Mouse (Mus musculus): Measurements from ENCODE around the gene Cmip.

Cmip gene

DNA sequence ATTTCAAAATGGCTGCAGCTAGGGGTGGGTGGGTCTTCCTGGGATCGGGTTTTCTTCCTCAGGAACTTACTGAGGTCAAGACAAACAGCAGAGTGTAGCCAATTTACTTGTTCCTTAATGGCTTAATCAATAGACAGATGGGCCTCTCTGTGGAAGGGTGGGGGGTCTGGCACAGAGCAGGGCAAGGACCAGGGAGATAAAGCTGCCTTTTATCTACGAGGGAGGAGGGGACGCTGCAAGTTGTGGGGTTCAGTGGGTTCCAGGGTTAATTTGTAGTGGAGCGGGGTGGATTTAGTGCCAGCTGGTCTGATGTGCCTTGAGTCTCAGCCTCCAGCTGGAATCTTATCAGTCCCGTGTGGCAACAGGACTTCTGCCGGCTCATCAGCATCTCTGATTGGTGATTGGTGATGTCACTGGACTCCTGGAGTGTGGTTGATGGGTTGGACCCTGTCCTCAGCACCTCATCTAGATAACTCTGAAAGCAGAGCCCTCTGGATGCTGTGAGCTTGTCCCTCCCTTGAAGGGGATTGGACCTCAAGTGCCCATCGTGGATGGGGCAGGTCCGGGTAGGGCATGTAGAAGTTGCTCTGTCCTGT lies 65.9 kb downstream of the Cmip start:
- no peak for DNase-seq (ENCODE audit: low read depth, low spot score)

DNA sequence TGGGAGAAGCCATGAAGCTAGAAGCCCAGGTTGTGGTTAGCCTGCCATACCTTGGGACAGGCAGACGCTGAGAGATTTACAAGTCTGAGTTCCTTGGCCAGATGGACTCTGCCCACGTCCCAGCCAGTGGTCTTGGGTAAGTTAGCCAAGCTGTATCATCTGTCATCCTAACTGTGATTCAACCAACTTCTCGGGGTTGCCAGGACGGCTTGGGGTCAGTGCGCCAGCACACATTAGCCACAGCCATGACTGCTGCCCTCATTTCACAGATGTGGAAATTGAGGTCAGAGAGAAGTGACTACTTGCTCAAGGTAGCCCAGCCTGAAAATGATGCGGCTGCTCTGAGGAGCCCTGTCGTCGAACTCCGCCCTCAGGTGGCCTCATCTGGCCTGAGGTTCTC lies 68.0 kb downstream of the Cmip start:
- DNase-seq (ENCODE audit: low read depth, low spot score) = no peak

DNA sequence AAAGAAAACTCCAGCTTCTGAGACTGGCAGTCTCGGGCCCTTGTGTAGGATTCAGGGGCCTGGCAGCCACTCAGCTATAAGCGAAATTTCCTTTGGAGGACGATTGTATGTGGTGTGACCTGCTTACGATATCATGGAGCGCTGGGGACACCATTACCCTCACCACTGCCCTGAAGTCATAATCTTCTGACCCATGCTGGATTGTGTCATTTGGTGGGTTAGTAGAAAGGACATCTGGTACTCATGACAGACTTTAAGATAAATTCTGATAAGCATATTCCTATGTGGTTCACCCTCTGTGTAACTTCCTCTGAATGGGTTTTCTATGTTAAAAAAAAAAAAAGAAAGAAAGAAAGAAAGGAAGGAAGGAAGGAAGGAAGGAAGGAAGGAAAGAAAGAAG lies 69.9 kb downstream of the Cmip start:
- DNase-seq (ENCODE audit: low read depth, low spot score) = no peak

DNA sequence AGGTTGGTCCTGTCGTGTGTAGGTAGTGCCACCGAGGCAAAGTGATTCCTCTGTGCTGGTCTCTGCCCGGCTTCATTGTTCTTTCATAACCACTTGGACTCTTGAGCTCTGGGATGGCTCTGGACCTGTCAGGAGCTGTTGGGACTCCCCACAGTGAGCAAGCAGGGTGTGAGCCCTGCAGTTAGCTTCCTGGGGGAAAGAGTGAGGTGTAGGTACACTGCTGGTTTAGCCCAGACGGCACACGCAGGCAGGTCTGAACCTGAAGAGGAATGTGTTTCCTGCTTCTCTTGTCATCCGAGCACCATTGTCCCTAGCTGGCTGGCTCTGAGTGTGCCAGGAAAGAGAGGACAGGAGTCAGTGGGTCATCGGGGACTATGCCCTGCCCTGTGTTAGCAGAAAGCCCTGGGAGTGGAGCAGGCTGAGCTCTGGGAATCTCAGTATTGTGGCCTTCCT lies 70.5 kb downstream of the Cmip start:
- DNase-seq (ENCODE audit: low read depth, low spot score) = no peak

DNA sequence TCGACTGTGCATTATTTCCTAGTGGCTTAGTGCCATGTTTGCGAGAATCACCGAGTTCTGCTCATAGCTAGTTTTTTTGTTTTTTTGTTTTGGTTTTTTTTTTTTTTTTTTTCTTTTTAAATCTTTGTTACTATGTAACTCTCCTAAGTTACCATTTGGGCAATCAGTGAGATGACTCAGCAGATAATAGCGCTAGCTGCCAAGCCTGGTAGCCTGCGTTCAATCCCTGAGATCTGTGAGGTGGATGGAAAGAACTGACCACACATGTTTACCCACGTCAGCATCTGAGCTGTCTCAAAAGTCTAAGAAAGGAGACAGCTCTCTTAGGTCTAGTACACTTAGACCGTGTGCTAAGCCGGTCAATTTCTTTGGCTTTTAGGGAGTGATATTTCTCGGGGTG lies 71.9 kb downstream of the Cmip start:
- no peak for DNase-seq (ENCODE audit: low read depth, low spot score)

DNA sequence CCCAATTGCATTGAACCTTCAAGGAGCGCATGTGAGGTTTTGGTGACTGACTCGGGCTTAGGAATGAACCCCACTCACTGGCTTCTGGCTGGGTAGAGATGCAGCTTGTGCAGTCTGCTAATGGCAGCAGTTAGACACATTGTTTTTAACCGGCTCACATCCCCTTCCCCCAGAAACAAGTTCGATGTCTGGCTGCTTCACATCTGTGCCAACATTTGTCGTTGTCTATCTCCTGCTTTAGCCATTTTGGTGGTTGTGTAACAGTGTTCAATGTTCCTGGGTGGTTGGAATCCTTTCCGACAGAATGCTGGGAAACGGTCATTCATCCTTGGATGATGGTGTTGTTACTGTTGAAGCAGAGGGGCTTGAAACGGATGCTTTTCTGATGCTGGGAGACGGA lies 72.3 kb downstream of the Cmip start:
- no peak for DNase-seq (ENCODE audit: low read depth, low spot score)

DNA sequence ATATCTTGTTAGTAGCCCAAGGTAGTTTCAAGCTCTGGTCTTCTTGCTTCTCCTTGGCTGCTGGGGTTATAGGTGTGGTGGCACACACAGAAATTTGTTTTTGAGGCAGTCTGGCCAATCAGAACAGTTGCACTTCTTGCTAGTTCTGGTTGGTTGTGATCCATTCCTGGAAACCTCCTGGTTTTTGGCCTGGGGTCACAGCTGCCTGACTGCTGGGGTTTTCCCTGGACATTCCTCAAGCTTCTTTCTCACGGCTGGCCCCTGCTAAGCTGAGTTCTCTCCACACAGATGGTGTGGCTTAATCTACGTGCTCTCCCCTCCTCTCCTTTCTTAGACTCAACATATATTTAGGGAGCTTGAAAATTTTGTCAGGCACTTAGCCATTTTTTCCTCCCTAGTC lies 73.0 kb downstream of the Cmip start:
- DNase-seq (ENCODE audit: low read depth, low spot score) = no peak

DNA sequence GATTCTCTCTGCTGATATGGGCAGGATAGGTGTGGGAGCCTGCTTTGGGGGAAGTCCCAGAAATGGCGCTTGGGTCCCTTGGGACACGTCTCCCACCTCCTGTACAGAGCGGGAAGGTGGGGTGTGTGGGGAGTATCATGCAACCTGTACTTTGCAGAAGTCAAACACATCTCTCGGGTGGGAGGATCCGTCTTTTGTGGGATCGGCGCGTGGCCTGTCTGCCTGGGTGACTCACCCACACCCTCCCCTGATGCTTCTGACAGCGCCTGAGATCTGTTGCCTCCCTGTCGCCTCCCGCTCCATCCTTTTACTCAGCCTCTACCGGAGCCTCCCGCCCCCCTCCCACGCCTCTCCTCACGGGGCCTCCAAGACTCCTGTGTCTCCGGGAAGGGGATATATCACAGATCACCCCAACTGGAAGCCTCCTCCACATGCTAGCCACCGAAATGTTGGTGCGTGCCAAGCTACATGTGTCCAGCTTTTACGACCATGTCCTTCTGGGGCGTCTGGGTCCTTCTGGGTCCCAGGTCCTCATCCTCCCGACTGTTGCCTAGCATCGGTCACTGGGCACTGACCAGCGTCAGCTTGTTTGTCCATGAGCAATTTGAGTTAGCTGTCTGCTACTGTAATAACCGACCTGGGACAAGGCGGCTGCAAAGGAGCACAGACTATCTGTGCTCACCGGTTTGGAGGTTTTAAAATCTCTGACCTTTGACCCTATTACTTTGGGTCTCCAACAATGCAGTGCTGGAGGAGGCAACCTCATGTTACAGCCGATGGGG lies 75.6 kb downstream of the Cmip start:
- DNase-seq (ENCODE audit: low read depth, low spot score) = no peak

DNA sequence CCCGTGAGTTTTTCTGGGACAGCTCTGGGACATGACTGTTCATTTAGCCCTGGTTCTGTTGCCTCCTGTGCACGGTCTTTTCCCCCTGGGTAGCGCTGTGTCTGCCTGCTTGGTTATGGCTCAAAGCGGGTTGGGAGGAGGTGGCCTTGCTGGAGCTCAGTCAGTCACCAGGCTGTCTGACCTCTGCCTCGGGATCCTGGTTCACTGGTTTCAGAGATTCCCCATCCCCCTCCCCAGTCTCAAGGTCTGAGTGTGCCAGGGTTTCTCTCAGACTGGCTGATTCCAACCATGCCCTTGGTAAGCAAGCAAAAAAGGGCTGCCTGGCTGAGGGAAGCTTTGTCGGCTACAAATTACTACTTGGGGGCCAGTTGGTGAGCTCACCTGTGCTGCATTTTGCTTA lies 76.8 kb downstream of the Cmip start:
- DNase-seq (ENCODE audit: low read depth, low spot score) = no peak

DNA sequence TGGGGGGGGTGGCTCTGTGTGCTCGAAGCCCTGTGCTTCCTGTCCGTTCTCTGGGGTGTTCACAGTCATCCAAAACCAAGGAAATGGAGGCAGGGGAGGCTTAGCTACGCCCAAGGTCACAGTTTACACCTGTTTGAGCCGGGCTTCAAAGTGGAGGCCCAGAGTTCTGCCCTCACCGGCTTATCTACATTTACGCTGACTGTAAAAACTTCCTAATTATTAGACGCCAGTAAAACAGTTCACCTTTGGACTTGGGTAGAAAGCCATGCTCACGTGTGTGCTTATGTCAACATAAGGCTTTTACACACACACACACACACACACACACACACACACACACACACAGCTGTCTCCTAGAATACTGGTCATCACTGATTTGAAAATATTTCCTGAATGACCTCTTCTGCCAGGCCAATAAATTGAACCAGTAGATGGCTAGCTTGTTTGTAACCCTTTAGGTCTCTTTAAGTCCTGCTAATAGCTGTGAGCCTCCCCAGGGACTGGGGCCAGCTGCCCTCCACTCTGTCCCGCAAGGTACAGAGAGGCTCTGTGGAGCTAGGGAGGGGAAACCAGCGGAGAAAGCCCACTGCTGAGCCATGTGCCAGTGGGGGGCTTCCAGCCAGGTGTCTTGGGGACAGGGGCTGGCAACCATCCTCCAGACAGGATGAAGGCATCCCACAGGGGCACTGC lies 77.3 kb downstream of the Cmip start:
- DNase-seq (ENCODE audit: low read depth, low spot score) = no peak

DNA sequence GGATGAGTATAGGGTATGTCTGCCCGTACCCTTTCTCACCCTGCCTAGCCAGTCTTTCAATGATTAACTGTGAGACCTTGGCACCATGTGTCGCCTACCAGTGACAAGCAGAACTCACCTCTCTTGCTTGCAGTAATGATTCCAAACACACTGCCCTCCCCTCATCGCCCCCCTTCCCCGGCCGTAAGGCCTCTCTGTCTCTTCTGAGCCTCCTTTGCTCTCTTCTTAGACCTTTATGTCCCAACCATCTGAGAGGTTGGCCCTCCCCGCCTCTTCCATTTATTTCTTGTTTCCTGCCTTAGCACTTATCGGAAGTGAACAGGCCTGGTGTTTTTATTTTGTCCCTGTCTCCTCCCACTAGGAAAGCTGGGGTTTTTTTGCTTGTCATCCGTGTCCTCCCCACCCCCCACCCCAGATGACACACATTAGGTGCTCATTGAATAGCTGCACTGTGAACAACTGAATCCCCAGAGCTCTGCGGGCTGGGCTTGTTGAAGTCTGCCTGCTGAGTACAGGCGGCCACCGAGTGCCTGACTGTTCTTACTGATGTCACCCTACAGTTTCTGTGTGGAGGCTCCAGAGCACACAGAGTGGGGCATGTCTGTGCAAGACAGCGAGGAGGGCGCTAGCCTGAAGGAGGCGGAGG lies 78.0 kb downstream of the Cmip start:
- no peak for DNase-seq (ENCODE audit: low read depth, low spot score)

DNA sequence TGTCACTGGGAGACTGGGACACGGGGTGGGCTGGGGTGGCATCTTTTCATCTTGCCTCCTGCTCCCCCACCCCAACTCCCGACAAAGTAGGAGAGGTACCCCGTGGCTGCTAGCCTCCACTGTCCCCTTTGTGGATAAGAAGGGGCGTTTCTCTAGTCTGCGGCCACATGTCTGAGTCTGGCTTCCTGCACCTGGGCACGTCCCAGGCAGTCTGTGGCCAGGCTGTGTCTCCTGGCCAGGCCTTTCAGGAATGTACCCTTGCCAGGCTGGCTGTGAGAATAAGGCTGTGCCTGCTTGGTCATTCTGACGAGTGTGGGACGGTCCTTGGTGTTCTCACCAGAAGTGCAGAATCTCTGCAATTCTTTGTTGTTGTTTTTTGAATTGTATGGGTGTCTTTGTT lies 78.6 kb downstream of the Cmip start:
- no peak for DNase-seq (ENCODE audit: low read depth, low spot score)

DNA sequence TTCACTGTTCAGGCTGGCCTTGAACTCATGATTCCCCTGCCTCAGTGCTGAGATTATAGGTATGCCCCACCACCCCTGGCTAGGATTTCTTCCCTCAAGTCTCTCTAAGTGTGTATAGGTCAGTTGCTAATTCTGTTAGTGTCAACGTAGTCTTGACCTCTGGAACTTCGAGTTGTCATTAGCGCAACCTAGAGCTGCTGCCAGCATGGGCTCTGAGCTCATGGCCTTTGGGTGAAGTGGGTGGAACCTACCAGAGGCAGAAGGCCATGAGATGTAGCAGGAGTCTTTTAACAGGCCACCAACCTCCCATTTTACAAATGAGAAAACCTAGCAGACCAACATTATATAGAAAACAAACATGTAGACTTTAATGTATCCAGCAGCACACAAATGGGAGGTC lies 80.3 kb downstream of the Cmip start:
- no peak for DNase-seq (ENCODE audit: low read depth, low spot score)

DNA sequence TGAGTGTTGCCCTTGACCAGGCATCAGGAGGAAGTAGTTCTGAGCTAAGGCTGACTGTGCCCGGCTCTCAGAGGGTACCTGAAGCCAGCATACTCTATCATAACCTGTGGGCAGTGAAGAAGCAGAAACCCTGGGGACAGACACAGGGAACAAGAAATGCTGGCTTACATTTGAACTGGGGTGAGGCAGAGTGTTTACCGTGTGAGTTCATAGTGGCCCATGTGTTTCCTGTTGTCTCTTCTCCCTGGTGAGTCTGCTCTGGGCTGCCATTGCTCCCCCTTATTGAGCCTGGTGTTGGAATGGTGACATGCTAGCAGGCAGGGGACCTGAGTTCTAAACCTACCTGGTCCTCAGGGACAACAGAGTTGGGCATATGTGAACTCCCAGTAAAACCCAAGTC lies 81.8 kb downstream of the Cmip start:
- no peak for DNase-seq (ENCODE audit: low read depth, low spot score)

DNA sequence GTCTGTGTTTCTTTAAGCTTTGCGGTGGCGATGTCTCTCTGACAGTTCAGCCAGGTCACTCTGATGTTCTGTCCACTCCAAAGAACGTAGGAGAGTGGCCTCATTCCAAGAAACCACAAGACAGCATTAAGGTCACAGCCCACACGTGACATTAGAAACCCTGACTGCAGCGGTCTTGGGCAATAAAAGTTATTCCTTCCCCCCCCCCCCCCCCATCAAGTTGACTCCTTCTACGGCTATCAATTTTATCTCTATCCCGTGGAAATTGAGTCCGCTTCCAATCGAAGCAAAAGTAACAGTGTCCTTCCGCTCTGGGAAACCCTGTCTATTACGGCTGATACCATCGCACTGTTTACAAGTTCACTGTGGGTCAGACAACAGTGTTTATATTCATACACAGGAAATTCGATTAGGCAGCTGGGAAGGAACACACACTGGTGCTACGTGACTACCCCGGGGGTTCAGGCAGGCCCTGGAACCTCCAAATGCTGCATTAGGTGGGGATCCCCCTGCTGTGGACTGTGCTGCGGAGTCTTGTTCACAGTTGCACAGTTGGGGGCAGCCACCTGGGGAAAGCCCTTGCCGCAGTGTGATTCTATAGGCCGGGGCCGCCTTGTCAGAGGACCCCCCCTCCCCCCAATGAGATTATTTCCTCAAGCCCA lies 82.6 kb downstream of the Cmip start:
- no peak for DNase-seq (ENCODE audit: low read depth, low spot score)

DNA sequence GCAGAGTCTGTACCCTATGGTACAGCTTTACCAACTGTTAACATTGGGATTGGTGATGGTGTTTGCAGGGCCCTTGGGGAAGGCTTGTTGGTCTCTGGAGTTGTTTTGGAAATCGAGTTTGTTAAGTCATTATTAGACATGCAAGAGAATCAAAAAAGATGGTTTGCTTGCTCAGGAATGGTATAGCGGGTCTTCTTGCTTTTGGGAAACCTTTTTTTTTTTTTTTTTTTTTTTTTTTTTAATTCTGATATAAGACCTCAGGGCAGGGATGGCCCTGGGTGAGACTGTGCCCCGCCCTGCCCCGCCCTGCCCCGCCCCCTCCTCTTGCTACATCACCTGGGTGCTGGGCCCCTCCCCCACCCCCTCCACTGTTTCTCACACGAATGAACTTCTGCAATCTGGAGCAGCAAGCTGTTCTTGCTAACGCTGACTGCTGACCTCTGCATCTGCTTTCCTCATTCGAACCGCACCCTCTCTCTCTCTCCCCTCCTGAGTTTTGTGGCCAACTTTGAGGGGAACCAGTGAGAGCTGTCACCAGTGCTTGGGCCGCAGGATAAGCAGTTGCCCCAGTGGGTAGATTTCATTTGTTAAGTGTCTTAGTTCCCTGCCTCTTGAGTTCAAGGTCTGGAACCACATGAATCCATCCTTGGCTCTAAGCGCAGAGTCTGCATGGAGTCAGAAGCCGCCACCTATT lies 83.2 kb downstream of the Cmip start:
- peak; percentile 54 for DNase-seq (ENCODE audit: low read depth, low spot score)

DNA sequence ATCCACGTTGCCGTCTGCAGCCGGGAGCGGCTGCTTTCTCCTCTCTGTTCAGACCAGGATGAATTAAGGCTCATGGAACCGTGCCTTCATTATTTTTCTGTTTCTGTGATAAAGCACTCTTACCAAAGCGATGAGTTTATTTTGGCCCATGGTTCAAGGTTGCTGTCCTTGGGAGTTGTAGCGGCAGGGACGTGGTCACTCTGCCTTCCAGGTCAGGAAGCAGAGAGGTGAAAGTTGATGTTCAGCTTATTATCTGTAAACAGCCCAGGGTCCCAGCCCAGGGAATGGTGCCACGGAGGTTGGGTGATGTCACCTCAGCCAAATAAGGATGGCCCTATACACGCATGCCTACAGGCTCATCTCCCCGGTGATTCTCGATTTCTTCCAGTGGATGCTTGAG lies 83.9 kb downstream of the Cmip start:
- no peak for DNase-seq (ENCODE audit: low read depth, low spot score)

DNA sequence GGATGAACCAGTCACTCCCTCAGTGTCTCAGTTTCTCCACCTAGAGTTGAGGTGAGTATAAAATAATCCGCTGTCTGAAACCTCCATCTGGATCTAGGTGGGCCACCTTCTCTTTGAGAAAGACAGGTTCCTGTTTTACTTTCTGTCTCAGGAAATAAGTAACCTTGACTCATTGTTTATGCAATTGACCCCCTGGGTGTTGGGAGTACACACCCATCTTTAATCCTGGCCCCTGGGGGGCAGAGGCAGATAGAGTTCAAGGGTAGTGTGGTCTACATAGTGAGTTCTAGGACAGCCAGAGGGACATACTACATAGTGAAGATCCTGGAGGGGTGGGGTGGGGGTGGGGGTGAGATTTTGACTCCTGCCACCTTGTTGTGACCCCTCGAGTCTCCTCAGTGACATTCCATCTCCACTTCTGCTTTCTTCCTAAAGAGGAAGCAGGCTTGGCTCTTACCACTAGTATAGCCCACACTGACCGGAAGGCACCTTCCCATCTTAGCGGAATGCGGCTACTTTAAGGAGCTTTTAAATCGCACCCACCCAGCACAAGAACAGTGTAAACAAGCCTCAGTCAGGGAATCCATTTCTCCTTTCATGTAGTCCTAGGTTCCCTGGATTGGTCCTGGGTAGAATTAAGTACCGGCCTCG lies 86.0 kb downstream of the Cmip start:
- no peak for DNase-seq (ENCODE audit: low read depth, low spot score)

DNA sequence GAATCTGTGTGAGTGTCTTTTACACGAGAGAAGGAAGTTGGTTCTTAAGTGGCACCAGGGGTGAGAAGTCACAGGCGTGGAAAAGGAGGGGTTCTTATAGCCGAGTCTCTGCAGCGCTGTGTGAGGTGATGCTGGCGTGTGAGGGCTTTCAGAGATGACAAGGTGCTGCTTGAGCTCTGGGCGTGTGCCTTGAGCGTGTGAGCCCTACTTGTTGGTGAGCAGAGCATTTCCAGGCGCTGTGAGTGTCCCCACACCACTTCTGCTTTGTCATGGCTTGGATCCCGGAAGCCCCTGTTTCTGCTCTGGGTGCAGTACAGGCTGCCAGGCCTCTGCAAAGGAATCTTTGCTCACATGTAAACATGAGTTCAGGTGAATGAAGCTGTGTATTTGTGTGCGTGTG lies 86.6 kb downstream of the Cmip start:
- DNase-seq (ENCODE audit: low read depth, low spot score) = no peak

DNA sequence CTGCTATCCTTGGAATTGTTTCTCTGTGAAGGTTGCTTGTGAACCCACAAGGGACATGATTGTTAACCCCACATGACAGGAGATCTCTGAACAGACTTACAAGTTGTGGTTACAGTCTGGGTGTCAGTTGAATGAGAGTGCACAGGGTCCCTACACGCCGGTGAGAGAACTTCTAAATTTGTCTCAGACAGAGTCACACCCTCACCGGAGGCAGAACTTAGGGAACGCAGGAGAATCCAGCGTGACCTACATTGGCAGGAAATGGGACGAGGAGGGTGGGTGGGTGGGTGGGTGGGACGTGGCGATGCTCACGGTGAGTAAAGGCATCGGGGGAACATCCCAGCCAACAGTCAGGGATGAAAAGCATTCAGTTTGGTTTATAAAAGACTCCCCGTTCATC lies 88.0 kb downstream of the Cmip start:
- DNase-seq (ENCODE audit: low read depth, low spot score) = no peak

DNA sequence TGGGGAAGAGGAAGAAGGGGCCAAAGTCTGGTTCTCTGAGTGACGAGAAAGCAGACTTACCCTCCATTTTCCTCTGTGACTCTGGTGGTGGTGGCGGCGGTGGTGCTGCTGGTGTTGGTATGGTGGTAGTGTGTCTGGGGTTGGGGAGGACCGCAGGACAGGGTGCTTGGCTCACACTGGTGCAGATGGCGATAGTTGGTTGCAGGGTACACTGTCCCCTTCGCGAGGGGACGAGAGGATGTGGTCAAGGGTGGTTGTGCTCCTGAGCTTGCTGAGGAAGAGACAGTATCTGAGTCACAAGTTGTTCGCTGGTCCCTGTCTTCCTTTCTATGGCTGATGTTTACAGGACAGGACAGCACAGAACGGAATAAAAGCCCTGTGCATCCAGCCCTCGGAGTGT lies 88.5 kb downstream of the Cmip start:
- no peak for DNase-seq (ENCODE audit: low read depth, low spot score)
